ENCODE assay signal across 12 mouse cellular contexts in genomic region chr19:37514811-37515292, GRCm38 (mm10). TPM values are rescaled to one million over a fixed set of nuclear protein-coding genes. Genes with fewer than 3 reads are reported as not detected.
A peak's percentile ranks its signal among the peaks of the same experiment; 100 is the strongest.
DNase-seq lines count a peak whose midpoint lies in the region; TF ChIP-seq lines count a peak whose summit lies in the region.
"Had no signal": no experiment of that assay in that cellular context is flagged by ENCODE, and none has a peak within 500 bp of the region (broad histone marks: within the 10 kb centered on the region; RNA-seq: fewer than 3 reads in every experiment).

No protein-coding gene starts in this region.

- WGBS in heart, embryonic 10.5 days: 59% methylated on average over 7 of the region's 7 CpGs
- WGBS in spleen, adult 2 months: 12% methylated on average over 7 of the region's 7 CpGs

- H3K4me3 ChIP-seq in heart, embryonic 10.5 days: no peak overlapping the region
- H3K4me3 ChIP-seq in spleen, adult 2 months (ENCODE audit: extremely low read depth, insufficient read depth, insufficient read length): no peak overlapping the region
- H3K4me3 ChIP-seq: midbrain, embryonic 10.5 days; neural tube, embryonic 15.5 days had no signal

- intact Hi-C loops in heart, postnatal 25 days (cut with DNase I): no loop called here

- peaks cover 23% of the 10 kb centered on the region for H3K4me1 ChIP-seq in heart, embryonic 10.5 days
- H3K4me1 ChIP-seq in spleen, adult 2 months (ENCODE audit: control insufficient read depth, insufficient read depth, insufficient read length): peaks cover 7% of the 10 kb centered on the region; the same call in 1 of the 2 replicates
- H3K4me1 ChIP-seq: neural tube, embryonic 15.5 days had no signal

- no peak for TF ChIP-seq CTCF in spleen, adult 2 months (IDR thresholded peaks at IDR 0.05; ENCODE audit: extremely low read depth, insufficient read depth, insufficient read length, insufficient replicate concordance)

- H3K9me3 ChIP-seq in heart, embryonic 10.5 days: no peaks in the 10 kb centered on the region
- H3K9me3 ChIP-seq: midbrain, embryonic 10.5 days; neural tube, embryonic 15.5 days had no signal

- no peak overlapping the region for H3K27ac ChIP-seq in heart, embryonic 10.5 days
- peak overlapping the region; percentile 5; the same call in 1 of the 2 replicates for H3K27ac ChIP-seq in spleen, adult 2 months (ENCODE audit: insufficient read depth, low read length)
- H3K27ac ChIP-seq: midbrain, embryonic 10.5 days; neural tube, embryonic 15.5 days had no signal

- peak; percentile 39 for DNase-seq in heart, embryonic 10.5 days (ENCODE audit: low spot score)
- DNase-seq in heart, postnatal 25 days (ENCODE audit: low spot score): no peak
- DNase-seq in spleen, adult 2 months (ENCODE audit: low read depth in 1 of 2, low spot score in 2 of 2): peak in 1 of 2 experiments; percentile 51
- no peak for DNase-seq in spleen, postnatal 4 days (ENCODE audit: low spot score in 2 of 2)
- peak; percentile 32 for DNase-seq in lung, postnatal 14 days
- DNase-seq in right cerebral cortex, postnatal 10 days (ENCODE audit: low spot score in 2 of 2): no peak
- no peak for DNase-seq in adrenal gland, postnatal 25 days
- DNase-seq in urinary bladder, adult 18-20 months (ENCODE audit: low spot score in 2 of 2): no peak
- DNase-seq: heart, postnatal 14 days; left cerebral cortex, postnatal 4 days had no signal

- 0 out of 2 replicates have a peak, but pooled peaks cover 6% of the 10 kb centered on the region for H3K27me3 ChIP-seq in heart, embryonic 10.5 days (ENCODE audit: insufficient read depth, poor library complexity, severe bottlenecking)
- no peaks in the 10 kb centered on the region for H3K27me3 ChIP-seq in spleen, adult 2 months (ENCODE audit: control insufficient read depth, insufficient read depth, low read length)
- H3K27me3 ChIP-seq: neural tube, embryonic 15.5 days had no signal

- TF ChIP-seq POLR2A in spleen, adult 2 months (IDR thresholded peaks at IDR 0.05; ENCODE audit: low read depth, low read length): no peak

- H3K36me3 ChIP-seq in heart, embryonic 10.5 days: no peaks in the 10 kb centered on the region
- no peaks in the 10 kb centered on the region for H3K36me3 ChIP-seq in spleen, adult 2 months (ENCODE audit: control insufficient read depth, insufficient read depth, low read length)
- H3K36me3 ChIP-seq: midbrain, embryonic 10.5 days; neural tube, embryonic 15.5 days had no signal

RNA-seq across cellular contexts. Expression of gene Exoc6, which starts 35.4 kb away (rescaled TPM):
- polyA plus RNA-seq in heart, embryonic 10.5 days (2016; fragmentation: Nextera tagmentation; extraction: Ambion mirVana): 18.0 and 25.3 TPM in 2 replicates
- total RNA-seq in heart, postnatal 25 days (2021): 10 to 100 TPM; 29.2 TPM
- polyA plus RNA-seq in spleen, adult 2 months (2012; rRNA removed): 8.1 and 8.6 TPM in 2 replicates
- total RNA-seq in adrenal gland, postnatal 25 days (2021): 15.7 and 21.4 TPM in 2 replicates

Comparison
In these comparisons a context has a peak if more than half of its experiments do, and no peak if none do; other contexts are left out.
1. DNase-seq: peak in heart, embryonic 10.5 days (single experiment) and lung, postnatal 14 days (single experiment); none in heart, postnatal 25 days (single experiment), spleen, postnatal 4 days (0 of 2), right cerebral cortex, postnatal 10 days (0 of 2), adrenal gland, postnatal 25 days (single experiment) and urinary bladder, adult 18-20 months (0 of 2).